Mouse (Mus musculus): ENCODE results near the gene Hps4. TPM values are rescaled to one million over a fixed set of nuclear protein-coding genes. Genes with fewer than 3 reads are reported as not detected.

The Hps4 gene
- polyA plus RNA-seq, 2 experiments, result 7.5 to 10.6 TPM

GRCm38 (mm10) chr5:112369326-112369725 lies 26.4 kb downstream of the Hps4 start:
- no peak for DNase-seq (ENCODE audit: low read depth in 3 of 3, low spot score in 3 of 3)
- 81% methylated on average over 13 of the region's 13 CpGs for WGBS (ENCODE audit: insufficient replicate concordance)
- H3K4me1 ChIP-seq (replicated peaks; ENCODE audit: control insufficient read depth in 2 of 2, insufficient read depth in 2 of 2, low read length in 1 of 2), result no peaks in the 10 kb centered on the region
- no peak overlapping the region for H3K9ac ChIP-seq (replicated peaks)
- no peak overlapping the region for H3K4me3 ChIP-seq (ENCODE audit: insufficient read depth in 1 of 2, low read depth in 2 of 2, low read length in 2 of 2)
- H3K36me3 ChIP-seq (replicated peaks; ENCODE audit: control insufficient read depth, insufficient read depth, low read depth), result no peaks in the 10 kb centered on the region; the same call in 1 of the 2 replicates
- H3K4me2 ChIP-seq (ENCODE audit: low read depth), result no peak overlapping the region
- no peaks in the 10 kb centered on the region for H3K9me3 ChIP-seq (ENCODE audit: control insufficient read depth, low read length)
- H3K27ac ChIP-seq, result no peak overlapping the region
- no peaks in the 10 kb centered on the region for H3K27me3 ChIP-seq (ENCODE audit: control insufficient read depth, insufficient read depth, low read length)
- no peak for ATAC-seq (ENCODE audit: insufficient read depth)
- TF ChIP-seq CTCF (IDR thresholded peaks at IDR 0.05; ENCODE audit: low read depth), result no peak
- no peak for TF ChIP-seq EP300 (IDR thresholded peaks at IDR 0.05; ENCODE audit: low read depth)

- Histone ChIP-seq H3K4me1 (replicated peaks; ENCODE audit: control insufficient read depth in 2 of 2, insufficient read depth in 2 of 2, low read length in 1 of 2) (no peaks in the 10 kb centered on the region), H3K27me3 (ENCODE audit: control insufficient read depth, insufficient read depth, low read length) (no peaks in the 10 kb centered on the region), H3K9me3 (ENCODE audit: control insufficient read depth, low read length) (no peaks in the 10 kb centered on the region), H3K36me3 (replicated peaks; ENCODE audit: control insufficient read depth, insufficient read depth, low read depth) (no peaks in the 10 kb centered on the region), H3K27ac (no peak overlapping the region), H3K4me2 (ENCODE audit: low read depth) (no peak overlapping the region), H3K9ac (replicated peaks) (no peak overlapping the region), H3K4me3 (ENCODE audit: insufficient read depth in 1 of 2, low read depth in 2 of 2, low read length in 2 of 2) (no peak overlapping the region)
- 87% methylated on average over 12 of the region's 12 CpGs for WGBS (ENCODE audit: insufficient replicate concordance)
- TF ChIP-seq EP300 (IDR thresholded peaks at IDR 0.05; ENCODE audit: low read depth) (no peak), CTCF (IDR thresholded peaks at IDR 0.05; ENCODE audit: low read depth) (no peak)
- ATAC-seq (ENCODE audit: insufficient read depth) (no peak), DNase-seq (ENCODE audit: low read depth in 3 of 3, low spot score in 3 of 3) (no peak)
Observed at GRCm38 (mm10) chr5:112370236-112370813, 27.4 kb downstream of the Hps4 start.

DNA sequence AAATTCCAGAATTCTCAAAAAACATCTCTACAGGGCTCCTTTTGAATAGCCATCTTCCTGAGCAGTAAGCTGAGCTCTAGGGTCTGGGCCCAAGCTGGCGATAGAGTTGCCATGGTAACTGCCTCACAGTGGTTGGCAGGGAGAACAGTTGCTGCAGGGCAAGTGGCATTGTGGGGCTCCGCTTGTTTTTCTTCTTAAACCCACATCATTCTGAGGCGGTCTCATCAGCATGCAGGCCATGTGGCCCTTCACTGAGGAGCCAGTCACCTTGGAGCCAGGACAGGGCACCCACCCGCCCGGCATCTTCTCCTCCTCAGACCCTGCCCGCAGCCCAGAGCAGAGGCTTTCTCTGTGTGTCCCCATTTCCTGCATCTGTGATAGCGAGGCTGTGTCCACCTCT lies 29.1 kb downstream of the Hps4 start:
- Histone ChIP-seq H3K9me3 (ENCODE audit: control insufficient read depth, low read length) (no peaks in the 10 kb centered on the region), H3K4me1 (replicated peaks; ENCODE audit: control insufficient read depth in 2 of 2, insufficient read depth in 2 of 2, low read length in 1 of 2) (no peaks in the 10 kb centered on the region), H3K27me3 (ENCODE audit: control insufficient read depth, insufficient read depth, low read length) (no peaks in the 10 kb centered on the region), H3K9ac (replicated peaks) (no peak overlapping the region), H3K27ac (no peak overlapping the region), H3K36me3 (replicated peaks; ENCODE audit: control insufficient read depth, insufficient read depth, low read depth) (no peaks in the 10 kb centered on the region), H3K4me2 (ENCODE audit: low read depth) (no peak overlapping the region), H3K4me3 (ENCODE audit: insufficient read depth in 1 of 2, low read depth in 2 of 2, low read length in 2 of 2) (no peak overlapping the region)
- no peak for TF ChIP-seq CTCF (IDR thresholded peaks at IDR 0.05; ENCODE audit: low read depth)
- no peak for TF ChIP-seq EP300 (IDR thresholded peaks at IDR 0.05; ENCODE audit: low read depth)
- ATAC-seq (ENCODE audit: insufficient read depth) (no peak), DNase-seq (ENCODE audit: low read depth in 3 of 3, low spot score in 3 of 3) (no peak)
- WGBS (ENCODE audit: insufficient replicate concordance), result 74% methylated on average over 7 of the region's 7 CpGs

DNA sequence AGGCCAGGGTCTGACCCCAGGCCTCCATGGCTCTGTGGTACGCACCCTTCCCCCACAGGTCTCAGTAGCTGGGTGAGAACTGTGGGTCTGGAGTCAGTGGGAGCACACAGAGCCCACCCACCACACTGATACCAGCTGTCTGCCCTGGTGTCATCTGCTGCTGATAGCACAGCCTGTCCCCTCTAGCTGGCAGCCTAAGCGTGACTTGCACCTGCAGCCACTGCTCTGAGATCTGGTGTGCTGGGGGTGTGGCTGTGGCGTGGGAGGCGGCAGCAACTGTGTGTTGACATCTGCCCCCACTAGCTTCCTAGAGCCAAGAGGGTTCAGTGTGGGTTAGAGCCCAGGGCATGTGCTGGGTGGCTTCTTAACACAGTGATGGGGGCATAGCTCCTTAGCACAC lies 33.2 kb downstream of the Hps4 start:
- DNase-seq (ENCODE audit: low read depth in 3 of 3, low spot score in 3 of 3), result no peak
- TF ChIP-seq EP300 (IDR thresholded peaks at IDR 0.05; ENCODE audit: low read depth) (no peak), CTCF (IDR thresholded peaks at IDR 0.05; ENCODE audit: low read depth) (no peak)
- Histone ChIP-seq H3K4me2 (ENCODE audit: low read depth) (no peak overlapping the region), H3K36me3 (replicated peaks; ENCODE audit: control insufficient read depth, insufficient read depth, low read depth) (no peaks in the 10 kb centered on the region), H3K9ac (replicated peaks) (no peak overlapping the region), H3K9me3 (ENCODE audit: control insufficient read depth, low read length) (no peaks in the 10 kb centered on the region), H3K27me3 (ENCODE audit: control insufficient read depth, insufficient read depth, low read length) (no peaks in the 10 kb centered on the region), H3K27ac (no peak overlapping the region), H3K4me3 (ENCODE audit: insufficient read depth in 1 of 2, low read depth in 2 of 2, low read length in 2 of 2) (no peak overlapping the region), H3K4me1 (replicated peaks; ENCODE audit: control insufficient read depth in 2 of 2, insufficient read depth in 2 of 2, low read length in 1 of 2) (no peaks in the 10 kb centered on the region)
- no peak for ATAC-seq (ENCODE audit: insufficient read depth)
- WGBS (ENCODE audit: insufficient replicate concordance), result 65% methylated on average over 4 of the region's 4 CpGs

GRCm38 (mm10) chr5:112377380-112377779 lies 34.5 kb downstream of the Hps4 start:
- Histone ChIP-seq H3K4me2 (ENCODE audit: low read depth) (no peak overlapping the region), H3K36me3 (replicated peaks; ENCODE audit: control insufficient read depth, insufficient read depth, low read depth) (no peaks in the 10 kb centered on the region), H3K4me1 (replicated peaks; ENCODE audit: control insufficient read depth in 2 of 2, insufficient read depth in 2 of 2, low read length in 1 of 2) (peaks cover 0 to under 1% of the 10 kb centered on the region in 2 experiments; a peak in 1 of 4 replicates), H3K9ac (replicated peaks) (no peak overlapping the region), H3K27ac (no peak overlapping the region), H3K9me3 (ENCODE audit: control insufficient read depth, low read length) (no peaks in the 10 kb centered on the region), H3K27me3 (ENCODE audit: control insufficient read depth, insufficient read depth, low read length) (no peaks in the 10 kb centered on the region), H3K4me3 (ENCODE audit: insufficient read depth in 1 of 2, low read depth in 2 of 2, low read length in 2 of 2) (no peak overlapping the region)
- no peak for TF ChIP-seq CTCF (IDR thresholded peaks at IDR 0.05; ENCODE audit: low read depth)
- no peak for TF ChIP-seq EP300 (IDR thresholded peaks at IDR 0.05; ENCODE audit: low read depth)
- DNase-seq (ENCODE audit: low read depth in 3 of 3, low spot score in 3 of 3), result no peak
- 63% methylated on average over 1 of the region's 1 CpGs for WGBS (ENCODE audit: insufficient replicate concordance)
- ATAC-seq (ENCODE audit: insufficient read depth), result no peak
